Mouse (Mus musculus): ENCODE results near the gene 1700020N01Rik. TPM values are rescaled to one million over a fixed set of nuclear protein-coding genes. Genes with fewer than 3 reads are reported as not detected.

1700020N01Rik gene
- polyA plus RNA-seq, 1 experiment from 2014 or later, result not detected

GRCm38 (mm10) chr10:21566074-21566473 lies 26.9 kb upstream of the 1700020N01Rik start:
- 97% methylated on average over 1 of the region's 1 CpGs for WGBS
- Histone ChIP-seq H3K9me3 (no peaks in the 10 kb centered on the region), H3K9ac (no peak overlapping the region), H3K27ac (no peak overlapping the region), H3K4me3 (replicated peaks) (no peak overlapping the region), H3K27me3 (no peaks in the 10 kb centered on the region), H3K4me1 (no peaks in the 10 kb centered on the region), H3K36me3 (replicated peaks) (no peaks in the 10 kb centered on the region), H3K4me2 (no peak overlapping the region)
- no peak for ATAC-seq (ENCODE audit: low FRiP score)

- Histone ChIP-seq H3K36me3 (replicated peaks) (no peaks in the 10 kb centered on the region), H3K9me3 (no peaks in the 10 kb centered on the region), H3K4me3 (replicated peaks) (no peak overlapping the region), H3K27me3 (no peaks in the 10 kb centered on the region), H3K27ac (no peak overlapping the region), H3K4me2 (no peak overlapping the region), H3K4me1 (no peaks in the 10 kb centered on the region), H3K9ac (no peak overlapping the region)
- WGBS, result 90% methylated on average over 4 of the region's 4 CpGs
- ATAC-seq (ENCODE audit: low FRiP score), result no peak
Observed at GRCm38 (mm10) chr10:21571615-21572014, 21.3 kb upstream of the 1700020N01Rik start.

DNA sequence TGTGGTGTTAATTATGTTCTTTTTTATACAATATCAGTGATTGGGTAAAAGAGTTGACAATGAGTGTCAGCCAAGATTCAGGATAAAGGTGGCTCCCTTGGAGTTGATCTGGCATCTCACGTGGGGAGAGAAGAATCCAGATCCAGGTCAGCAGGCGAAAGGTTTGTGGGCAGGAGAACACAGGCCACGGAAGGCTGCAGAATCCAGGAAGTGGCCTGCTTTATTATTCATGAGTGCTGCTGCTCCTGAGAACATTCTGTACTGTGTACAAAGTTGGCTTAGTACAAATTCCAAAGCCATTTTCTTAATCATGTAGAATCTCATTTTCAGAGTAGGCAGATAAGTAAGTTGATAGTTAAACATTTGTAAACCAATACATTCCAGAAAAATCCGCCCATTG lies 19.2 kb upstream of the 1700020N01Rik start:
- Histone ChIP-seq H3K27ac (no peak overlapping the region), H3K4me3 (replicated peaks) (no peak overlapping the region), H3K9me3 (no peaks in the 10 kb centered on the region), H3K36me3 (replicated peaks) (no peaks in the 10 kb centered on the region), H3K4me2 (no peak overlapping the region), H3K4me1 (no peaks in the 10 kb centered on the region), H3K9ac (no peak overlapping the region), H3K27me3 (no peaks in the 10 kb centered on the region)
- whole genome bisulfite sequencing, result 86% methylated on average over 4 of the region's 4 CpGs
- ATAC-seq (ENCODE audit: low FRiP score), result no peak

DNA sequence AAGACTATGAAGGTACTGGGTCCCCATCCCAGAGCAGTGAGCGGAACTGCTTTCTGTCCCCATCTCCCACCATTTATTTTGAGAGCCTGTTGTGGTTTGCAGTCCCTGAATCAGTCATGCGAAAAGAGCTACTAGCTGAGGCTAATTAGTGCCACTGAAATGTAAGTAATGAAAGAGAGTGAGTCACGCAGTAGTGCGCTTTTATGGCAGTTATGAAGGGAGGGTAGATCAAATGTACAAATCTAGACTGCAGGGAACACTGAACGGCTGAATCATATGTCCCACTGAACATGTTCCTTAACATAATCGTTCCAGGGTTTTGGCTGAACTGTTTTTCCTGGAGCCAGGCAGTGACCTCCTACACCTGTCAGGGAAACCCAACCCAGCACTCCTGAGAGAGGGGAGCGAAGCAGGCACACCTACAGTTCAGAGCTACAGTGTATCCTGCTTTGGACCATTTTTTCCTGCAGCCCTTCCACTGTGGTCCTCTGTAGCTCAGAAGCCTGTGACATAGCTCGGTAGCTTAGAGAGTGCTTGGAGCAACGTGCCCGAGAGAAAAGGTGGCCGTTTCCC lies 17.1 kb upstream of the 1700020N01Rik start:
- ATAC-seq (ENCODE audit: low FRiP score), result peak; percentile 30; the same call in 1 of the 2 replicates
- WGBS, result 68% methylated on average over 11 of the region's 11 CpGs
- no peak overlapping the region for H3K4me3 ChIP-seq (replicated peaks)
- H3K27me3 ChIP-seq, result no peaks in the 10 kb centered on the region
- H3K4me2 ChIP-seq, result no peak overlapping the region
- no peak overlapping the region for H3K27ac ChIP-seq
- H3K4me1 ChIP-seq, result no peaks in the 10 kb centered on the region
- H3K36me3 ChIP-seq (replicated peaks), result no peaks in the 10 kb centered on the region
- H3K9me3 ChIP-seq, result no peaks in the 10 kb centered on the region
- no peak overlapping the region for H3K9ac ChIP-seq

DNA sequence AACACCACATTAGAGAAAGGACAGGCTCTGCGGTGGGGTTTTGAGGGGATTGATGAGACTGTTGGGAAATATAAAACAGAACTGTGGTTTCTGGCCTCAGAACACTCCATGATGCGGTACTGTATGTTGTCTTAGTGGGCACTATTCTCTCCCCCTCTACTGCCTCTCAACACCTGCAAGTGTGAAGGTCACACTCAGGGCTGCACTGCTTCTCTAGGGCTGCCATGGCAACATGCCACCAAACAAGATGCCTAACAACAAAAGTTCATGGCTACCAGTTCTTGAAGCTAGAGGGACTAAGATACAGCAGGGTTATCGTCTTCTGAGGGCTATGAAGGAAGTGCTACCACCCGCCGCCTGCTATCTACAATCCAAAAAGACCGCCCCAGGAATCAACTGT lies 15.1 kb upstream of the 1700020N01Rik start:
- no peak overlapping the region for H3K9ac ChIP-seq
- 0 out of 2 replicates have a peak, but pooled peaks cover 3% of the 10 kb centered on the region for H3K9me3 ChIP-seq
- WGBS, result 94% methylated on average over 6 of the region's 6 CpGs
- no peaks in the 10 kb centered on the region for H3K4me1 ChIP-seq
- no peak overlapping the region for H3K4me2 ChIP-seq
- no peak for ATAC-seq (ENCODE audit: low FRiP score)
- no peak overlapping the region for H3K4me3 ChIP-seq (replicated peaks)
- no peaks in the 10 kb centered on the region for H3K27me3 ChIP-seq
- H3K27ac ChIP-seq, result no peak overlapping the region
- no peaks in the 10 kb centered on the region for H3K36me3 ChIP-seq (replicated peaks)

- H3K4me2 ChIP-seq, result no peak overlapping the region
- no peaks in the 10 kb centered on the region for H3K4me1 ChIP-seq
- no peak overlapping the region for H3K4me3 ChIP-seq (replicated peaks)
- H3K9ac ChIP-seq, result no peak overlapping the region
- H3K27me3 ChIP-seq, result no peaks in the 10 kb centered on the region
- WGBS, result 83% methylated on average over 1 of the region's 1 CpGs
- no peak for ATAC-seq (ENCODE audit: low FRiP score)
- H3K9me3 ChIP-seq, result 0 out of 2 replicates have a peak, but pooled peaks cover 3% of the 10 kb centered on the region
- H3K36me3 ChIP-seq (replicated peaks), result no peaks in the 10 kb centered on the region
- no peak overlapping the region for H3K27ac ChIP-seq
Observed at GRCm38 (mm10) chr10:21581546-21581945, 11.4 kb upstream of the 1700020N01Rik start.

DNA sequence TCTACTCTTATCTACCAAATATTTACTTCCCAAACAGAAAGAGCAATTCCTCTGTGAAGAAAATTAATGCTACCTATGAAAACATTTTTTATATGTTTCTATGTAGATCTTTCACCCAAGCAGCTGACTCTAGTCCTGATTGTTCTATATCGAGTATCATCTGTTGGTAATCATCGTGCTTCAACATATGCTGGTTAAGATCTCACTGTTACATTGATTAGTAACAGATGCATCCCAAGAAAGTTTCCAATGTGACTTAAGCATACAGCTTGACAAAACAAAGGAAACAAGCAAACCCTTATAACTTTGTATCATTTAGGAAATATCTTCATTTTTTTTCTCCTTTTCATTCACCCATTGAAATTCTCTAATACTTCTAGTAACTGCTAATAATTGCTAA lies 5.9 kb upstream of the 1700020N01Rik start:
- WGBS, result 79% methylated on average over 2 of the region's 2 CpGs
- no peak overlapping the region for H3K4me2 ChIP-seq
- no peaks in the 10 kb centered on the region for H3K4me1 ChIP-seq
- no peaks in the 10 kb centered on the region for H3K36me3 ChIP-seq (replicated peaks)
- H3K27me3 ChIP-seq, result no peaks in the 10 kb centered on the region
- H3K9me3 ChIP-seq, result no peaks in the 10 kb centered on the region
- no peak overlapping the region for H3K27ac ChIP-seq
- no peak for ATAC-seq (ENCODE audit: low FRiP score)
- no peak overlapping the region for H3K9ac ChIP-seq
- no peak overlapping the region for H3K4me3 ChIP-seq (replicated peaks)

- 77% methylated on average over 4 of the region's 4 CpGs for WGBS
- no peaks in the 10 kb centered on the region for H3K4me1 ChIP-seq
Observed at GRCm38 (mm10) chr10:21588007-21588852, 4.7 kb upstream of the 1700020N01Rik start.

GRCm38 (mm10) chr10:21600931-21601330 lies 8.0 kb downstream of the 1700020N01Rik start:
- Histone ChIP-seq H3K4me1 (peaks cover 8% of the 10 kb centered on the region; the same call in 1 of the 2 replicates), H3K9ac (no peak overlapping the region), H3K27ac (no peak overlapping the region), H3K4me2 (no peak overlapping the region), H3K36me3 (replicated peaks) (no peaks in the 10 kb centered on the region), H3K27me3 (no peaks in the 10 kb centered on the region), H3K9me3 (no peaks in the 10 kb centered on the region), H3K4me3 (replicated peaks) (no peak overlapping the region)
- WGBS, result 50% methylated on average over 5 of the region's 5 CpGs
- ATAC-seq (ENCODE audit: low FRiP score), result no peak; the same call in 1 of the 2 replicates

More at GRCm38 (mm10) chr10:21588007-21588852, 4.7 kb upstream of the 1700020N01Rik start:
- H3K36me3 ChIP-seq (replicated peaks), result no peaks in the 10 kb centered on the region
- no peak overlapping the region for H3K4me2 ChIP-seq
- no peak overlapping the region for H3K4me3 ChIP-seq (replicated peaks)
- no peaks in the 10 kb centered on the region for H3K9me3 ChIP-seq
- no peak for ATAC-seq (ENCODE audit: low FRiP score)
- no peak overlapping the region for H3K27ac ChIP-seq
- no peak overlapping the region for H3K9ac ChIP-seq
- H3K27me3 ChIP-seq, result no peaks in the 10 kb centered on the region

DNA sequence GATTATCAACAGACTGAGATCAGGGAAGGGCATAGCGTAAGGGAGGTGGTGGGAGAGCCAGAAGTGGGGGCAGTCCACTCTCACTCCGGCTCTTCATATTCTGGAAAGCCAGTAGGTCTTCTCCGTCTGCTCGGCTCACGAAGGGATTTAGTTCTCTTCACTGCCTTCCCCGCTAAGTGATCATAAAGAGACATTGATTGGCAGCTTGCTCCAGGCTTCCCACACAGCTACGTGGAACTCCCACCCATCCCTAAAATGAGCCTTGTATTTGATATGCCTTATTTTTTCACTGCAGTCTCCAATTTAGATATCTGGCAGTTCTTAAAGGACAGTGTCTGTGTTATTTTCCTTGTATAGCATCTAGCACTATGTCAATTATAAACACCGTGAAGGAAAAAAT lies 11.5 kb downstream of the 1700020N01Rik start:
- no peak overlapping the region for H3K4me2 ChIP-seq
- H3K36me3 ChIP-seq (replicated peaks), result no peaks in the 10 kb centered on the region
- H3K27ac ChIP-seq, result no peak overlapping the region
- no peak overlapping the region for H3K9ac ChIP-seq
- 80% methylated on average over 8 of the region's 8 CpGs for WGBS
- ATAC-seq (ENCODE audit: low FRiP score), result no peak
- H3K4me1 ChIP-seq, result peaks cover 8% of the 10 kb centered on the region; the same call in 1 of the 2 replicates
- no peaks in the 10 kb centered on the region for H3K27me3 ChIP-seq
- no peak overlapping the region for H3K4me3 ChIP-seq (replicated peaks)
- no peaks in the 10 kb centered on the region for H3K9me3 ChIP-seq

DNA sequence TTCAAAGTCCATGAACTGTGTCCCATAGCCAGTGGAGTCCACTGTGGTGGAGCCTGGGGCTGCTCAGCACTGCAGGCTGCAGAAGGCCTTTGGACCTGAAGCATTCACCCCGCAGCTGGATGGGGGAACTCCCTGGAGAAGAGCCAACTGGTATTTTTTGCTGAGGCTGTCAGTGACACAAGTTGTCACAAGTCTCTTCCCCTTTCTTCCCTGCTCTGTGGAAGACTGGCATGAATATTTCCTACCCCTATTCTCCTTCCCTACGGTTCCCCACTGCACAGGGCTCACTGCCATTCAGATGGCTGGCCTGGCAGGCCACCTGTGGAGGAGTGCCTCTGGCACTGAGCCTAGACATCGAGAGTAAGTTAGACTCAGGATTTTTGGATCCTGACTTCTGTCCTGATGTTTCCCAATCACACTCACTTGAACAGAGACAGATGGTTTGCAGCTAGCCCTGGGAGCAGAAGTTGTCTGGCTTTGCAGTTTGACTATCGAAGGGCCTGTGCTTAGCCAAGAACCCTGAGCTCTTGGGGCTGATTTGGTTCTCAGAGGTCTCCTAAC lies 12.1 kb downstream of the 1700020N01Rik start:
- no peak for ATAC-seq (ENCODE audit: low FRiP score)
- no peaks in the 10 kb centered on the region for H3K9me3 ChIP-seq

GRCm38 (mm10) chr10:21605601-21606000 lies 12.7 kb downstream of the 1700020N01Rik start:
- H3K9me3 ChIP-seq, result no peaks in the 10 kb centered on the region
- H3K4me3 ChIP-seq (replicated peaks), result no peak overlapping the region
- no peak for ATAC-seq (ENCODE audit: low FRiP score)
- H3K27ac ChIP-seq, result no peak overlapping the region
- H3K4me2 ChIP-seq, result no peak overlapping the region
- H3K27me3 ChIP-seq, result no peaks in the 10 kb centered on the region
- 80% methylated on average over 5 of the region's 5 CpGs for whole genome bisulfite sequencing
- peaks cover 8% of the 10 kb centered on the region; the same call in 1 of the 2 replicates for H3K4me1 ChIP-seq
- no peaks in the 10 kb centered on the region for H3K36me3 ChIP-seq (replicated peaks)
- H3K9ac ChIP-seq, result no peak overlapping the region

More for the DNA sequence above, 12.1 kb downstream of the 1700020N01Rik start:
- WGBS, result 59% methylated on average over 4 of the region's 4 CpGs
- H3K4me3 ChIP-seq (replicated peaks), result no peak overlapping the region
- H3K9ac ChIP-seq, result no peak overlapping the region
- no peaks in the 10 kb centered on the region for H3K27me3 ChIP-seq
- no peak overlapping the region for H3K27ac ChIP-seq
- H3K4me1 ChIP-seq, result peaks cover 8% of the 10 kb centered on the region; the same call in 1 of the 2 replicates
- H3K36me3 ChIP-seq (replicated peaks), result no peaks in the 10 kb centered on the region
- H3K4me2 ChIP-seq, result no peak overlapping the region
